Mouse (Mus musculus): ENCODE data around the gene Ncf2. TPM values are rescaled to one million over a fixed set of nuclear protein-coding genes. Genes with fewer than 3 reads are reported as not detected.

The Ncf2 gene
- total RNA-seq, 1 experiment, result 5.4 TPM

GRCm38 (mm10) chr1:152817027-152817769 is 17.2 kb downstream of the Ncf2 start:
- H3K36me3 ChIP-seq (ENCODE audit: control insufficient read depth, insufficient read depth, low read length, poor library complexity, severe bottlenecking), result no peaks in the 10 kb centered on the region
- peaks cover 9 to 20% of the 10 kb centered on the region in 2 experiments; a peak in 3 of 4 replicates for H3K4me1 ChIP-seq (ENCODE audit: control insufficient read depth in 2 of 2, insufficient read depth in 2 of 2, low read length in 2 of 2, poor library complexity in 1 of 2)
- peak; percentile 91 for TF ChIP-seq ZNF384 (IDR thresholded peaks at IDR 0.05; ENCODE audit: low read depth, low read length)
- TF ChIP-seq CHD2 (IDR thresholded peaks at IDR 0.05; ENCODE audit: low read depth, low read length), result no peak
- H3K4me3 ChIP-seq (ENCODE audit: insufficient read depth in 1 of 2, low read depth in 1 of 2, low read length in 2 of 2, poor library complexity in 1 of 2, severe bottlenecking in 1 of 2), result no peak overlapping the region
- in situ Hi-C loops (cut with MboI; ENCODE audit: low sequenced_read_pairs in 2 of 2, unreplicated experiment in 2 of 2), result no loop called here
- H3K27ac ChIP-seq (ENCODE audit: insufficient read depth, low read depth, low read length, poor library complexity, severe bottlenecking), result no peak overlapping the region
- no peaks in the 10 kb centered on the region for H3K9me3 ChIP-seq (ENCODE audit: control insufficient read depth, insufficient read depth, low read depth, low read length)
- no peak for DNase-seq (ENCODE audit: low read depth, low spot score)
- H3K9ac ChIP-seq (ENCODE audit: insufficient read depth, low read depth, low read length, poor library complexity, severe bottlenecking), result no peak overlapping the region

GRCm38 (mm10) chr1:152817794-152818193 is 17.8 kb downstream of the Ncf2 start:
- H3K9me3 ChIP-seq (ENCODE audit: control insufficient read depth, insufficient read depth, low read depth, low read length), result no peaks in the 10 kb centered on the region
- peaks cover 9 to 20% of the 10 kb centered on the region in 2 experiments; a peak in 3 of 4 replicates for H3K4me1 ChIP-seq (ENCODE audit: control insufficient read depth in 2 of 2, insufficient read depth in 2 of 2, low read length in 2 of 2, poor library complexity in 1 of 2)
- H3K9ac ChIP-seq (ENCODE audit: insufficient read depth, low read depth, low read length, poor library complexity, severe bottlenecking), result no peak overlapping the region
- no peak overlapping the region for H3K4me3 ChIP-seq (ENCODE audit: insufficient read depth in 1 of 2, low read depth in 1 of 2, low read length in 2 of 2, poor library complexity in 1 of 2, severe bottlenecking in 1 of 2)
- in situ Hi-C loops (cut with MboI; ENCODE audit: low sequenced_read_pairs in 2 of 2, unreplicated experiment in 2 of 2), result no loop called here
- H3K36me3 ChIP-seq (ENCODE audit: control insufficient read depth, insufficient read depth, low read length, poor library complexity, severe bottlenecking), result no peaks in the 10 kb centered on the region
- no peak for TF ChIP-seq ZNF384 (IDR thresholded peaks at IDR 0.05; ENCODE audit: low read depth, low read length)
- TF ChIP-seq MAFK (IDR thresholded peaks at IDR 0.05; ENCODE audit: insufficient read depth, low read depth, low read length), result no peak
- no peak for TF ChIP-seq ZC3H11A (IDR thresholded peaks at IDR 0.05; ENCODE audit: borderline replicate concordance, low read depth, low read length)
- no peak for TF ChIP-seq HCFC1 (IDR thresholded peaks at IDR 0.05; ENCODE audit: borderline replicate concordance, insufficient read depth, low read length)
- no peak for TF ChIP-seq CHD2 (IDR thresholded peaks at IDR 0.05; ENCODE audit: low read depth, low read length)
- no peak for DNase-seq (ENCODE audit: low read depth, low spot score)
- H3K27ac ChIP-seq (ENCODE audit: insufficient read depth, low read depth, low read length, poor library complexity, severe bottlenecking), result no peak overlapping the region

DNA sequence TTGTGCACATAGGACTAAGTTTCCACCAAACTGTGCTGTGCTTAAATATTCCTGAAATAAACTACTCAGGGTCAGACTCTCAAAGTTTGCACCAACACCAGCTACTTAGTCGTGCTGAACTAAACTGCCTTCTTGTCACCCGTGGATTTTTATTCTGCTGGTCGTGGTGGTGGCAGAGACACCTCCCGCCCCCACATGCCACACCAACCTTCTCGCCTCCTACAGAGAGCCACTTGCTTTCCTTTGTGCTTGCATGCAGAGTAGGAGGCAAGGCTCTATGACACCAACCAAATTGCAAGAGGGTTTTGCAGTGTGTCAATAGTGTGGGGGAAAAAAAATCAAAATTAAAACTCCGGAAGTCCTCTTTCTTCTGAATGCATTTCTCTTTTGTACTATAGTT is 19.6 kb downstream of the Ncf2 start:
- peaks cover 9 to 17% of the 10 kb centered on the region in 2 experiments; a peak in 3 of 4 replicates for H3K4me1 ChIP-seq (ENCODE audit: control insufficient read depth in 2 of 2, insufficient read depth in 2 of 2, low read length in 2 of 2, poor library complexity in 1 of 2)
- H3K4me3 ChIP-seq (ENCODE audit: insufficient read depth in 1 of 2, low read depth in 1 of 2, low read length in 2 of 2, poor library complexity in 1 of 2, severe bottlenecking in 1 of 2), result no peak overlapping the region
- TF ChIP-seq ZC3H11A (IDR thresholded peaks at IDR 0.05; ENCODE audit: borderline replicate concordance, low read depth, low read length) (no peak), HCFC1 (IDR thresholded peaks at IDR 0.05; ENCODE audit: borderline replicate concordance, insufficient read depth, low read length) (no peak), CHD2 (IDR thresholded peaks at IDR 0.05; ENCODE audit: low read depth, low read length) (no peak), ZNF384 (IDR thresholded peaks at IDR 0.05; ENCODE audit: low read depth, low read length) (no peak), MAFK (IDR thresholded peaks at IDR 0.05; ENCODE audit: insufficient read depth, low read depth, low read length) (no peak)
- no peak for DNase-seq (ENCODE audit: low read depth, low spot score)
- H3K36me3 ChIP-seq (ENCODE audit: control insufficient read depth, insufficient read depth, low read length, poor library complexity, severe bottlenecking), result no peaks in the 10 kb centered on the region
- in situ Hi-C loops (cut with MboI; ENCODE audit: low sequenced_read_pairs in 2 of 2, unreplicated experiment in 2 of 2), result no loop called here
- no peak overlapping the region for H3K9ac ChIP-seq (ENCODE audit: insufficient read depth, low read depth, low read length, poor library complexity, severe bottlenecking)
- H3K9me3 ChIP-seq (ENCODE audit: control insufficient read depth, insufficient read depth, low read depth, low read length), result no peaks in the 10 kb centered on the region
- H3K27ac ChIP-seq (ENCODE audit: insufficient read depth, low read depth, low read length, poor library complexity, severe bottlenecking), result no peak overlapping the region

DNA sequence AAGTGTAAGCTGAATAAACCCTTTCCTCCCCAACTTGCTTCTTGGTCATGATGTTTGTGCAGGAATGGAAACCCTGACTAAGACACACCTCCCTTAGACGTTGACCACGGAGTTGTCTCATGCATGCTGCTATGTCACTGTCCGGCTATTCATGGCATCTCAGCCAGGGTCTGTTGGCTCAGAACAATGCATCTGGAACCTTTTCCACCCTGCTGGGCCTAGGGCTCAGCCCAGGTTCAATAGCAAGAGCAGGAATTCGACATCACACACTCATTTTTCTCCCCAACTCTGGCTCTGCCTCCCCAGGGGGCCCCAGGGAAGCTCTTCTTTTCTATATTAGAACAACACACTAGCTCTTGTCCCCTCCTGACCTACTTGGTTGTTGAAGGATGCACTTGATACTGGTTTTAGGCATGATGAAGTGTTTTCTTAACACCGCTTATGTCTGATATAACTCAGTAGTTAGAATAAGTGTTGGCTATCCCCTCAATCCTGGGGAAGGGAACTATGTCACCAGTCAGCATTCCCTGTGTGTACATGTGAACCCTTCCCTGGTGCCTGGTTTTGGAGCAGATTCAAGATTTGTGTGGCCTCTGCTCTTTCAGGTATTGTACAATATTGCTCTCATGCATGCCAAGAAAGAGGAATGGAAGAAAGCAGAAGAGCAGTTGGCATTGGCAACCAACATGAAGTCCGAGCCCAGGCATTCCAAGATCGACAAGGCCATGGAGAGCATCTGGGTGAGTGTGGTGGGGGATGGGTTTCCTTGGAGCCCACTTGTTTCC is 21.1 kb downstream of the Ncf2 start:
- H3K4me1 ChIP-seq (ENCODE audit: control insufficient read depth in 2 of 2, insufficient read depth in 2 of 2, low read length in 2 of 2, poor library complexity in 1 of 2), result peaks cover 2 to 10% of the 10 kb centered on the region in 2 experiments; a peak in 3 of 4 replicates
- no peaks in the 10 kb centered on the region for H3K9me3 ChIP-seq (ENCODE audit: control insufficient read depth, insufficient read depth, low read depth, low read length)
- H3K4me3 ChIP-seq (ENCODE audit: insufficient read depth in 1 of 2, low read depth in 1 of 2, low read length in 2 of 2, poor library complexity in 1 of 2, severe bottlenecking in 1 of 2), result no peak overlapping the region
- no peaks in the 10 kb centered on the region for H3K36me3 ChIP-seq (ENCODE audit: control insufficient read depth, insufficient read depth, low read length, poor library complexity, severe bottlenecking)
- no peak for TF ChIP-seq MAFK (IDR thresholded peaks at IDR 0.05; ENCODE audit: insufficient read depth, low read depth, low read length)
- no peak for TF ChIP-seq ZC3H11A (IDR thresholded peaks at IDR 0.05; ENCODE audit: borderline replicate concordance, low read depth, low read length)
- no peak for TF ChIP-seq HCFC1 (IDR thresholded peaks at IDR 0.05; ENCODE audit: borderline replicate concordance, insufficient read depth, low read length)
- TF ChIP-seq CHD2 (IDR thresholded peaks at IDR 0.05; ENCODE audit: low read depth, low read length), result no peak
- no peak for TF ChIP-seq ZNF384 (IDR thresholded peaks at IDR 0.05; ENCODE audit: low read depth, low read length)
- H3K27ac ChIP-seq (ENCODE audit: insufficient read depth, low read depth, low read length, poor library complexity, severe bottlenecking), result no peak overlapping the region
- no peak overlapping the region for H3K9ac ChIP-seq (ENCODE audit: insufficient read depth, low read depth, low read length, poor library complexity, severe bottlenecking)
- in situ Hi-C loops (cut with MboI; ENCODE audit: low sequenced_read_pairs in 2 of 2, unreplicated experiment in 2 of 2), result no loop called here
- DNase-seq (ENCODE audit: low read depth, low spot score), result no peak

Measured in ES-E14 (cell line).